Mouse (Mus musculus) thymus, adult 2 months (tissue): ENCODE results near the gene Gpr35.
A peak's percentile ranks its signal among the peaks of the same experiment; 100 is the strongest.

ENCODE experiments used
- CTCF ChIP-seq: fragments of 200-500 bp; IDR thresholded peaks from 2 replicates; pipeline ENCODE4 v1.5.1; 2012; ENCODE audit warnings: mild to moderate bottlenecking, control low read depth, low read length, moderate library complexity, borderline replicate concordance; ENCODE audit not compliant: control insufficient read depth, poor library complexity, insufficient read depth; ENCODE audit errors: extremely low read depth
- POLR2A ChIP-seq: fragments of 200-500 bp; IDR thresholded peaks from 2 replicates; pipeline ENCODE4 v1.6.1; 2012; ENCODE audit warnings: mild to moderate bottlenecking, low read length, control low read depth, moderate library complexity; ENCODE audit not compliant: control insufficient read depth, poor library complexity, insufficient read depth; ENCODE audit errors: extremely low read depth

- TF ChIP-seq CTCF (no peak), POLR2A (0 out of 2 replicates have a peak, but pooled peaks have one; percentile 4)
Measured at GRCm38 (mm10) chr1:92910925-92911720, 39.5 kb upstream of the Gpr35 start.
